Mouse (Mus musculus) MEL (cell line): ENCODE measurements around the gene Cyp2c68. TPM values are rescaled to one million over a fixed set of nuclear protein-coding genes. Genes with fewer than 3 reads are reported as not detected.
"Not testable (repeated sequence)": the region's sequence is repeated elsewhere in the genome, so short reads cannot be mapped to it uniquely, and the experiment has no call there.

Experiments used
- DNase-seq: peaks from one replicate; pipeline ENCODE4 v3.0.0; 2011; ENCODE audit warnings: low read depth, low spot score
- H3K27ac ChIP-seq: 2 replicates; pipeline ENCODE4 v1.5.1; 2012; ENCODE audit warnings: low read depth, mild to moderate bottlenecking, control low read depth, low read length, moderate library complexity; ENCODE audit not compliant: control insufficient read depth
- H3K27me3 ChIP-seq, 2 experiments: fragments of 150-350 bp in 1 of 2; sonication (generic) in 1 of 2; 2 replicates each; pipeline ENCODE4 v1.6.1; 2012; ENCODE audit warnings: low read length in 2 of 2, mild to moderate bottlenecking in 2 of 2, improper control_type of control experiment in 1 of 2, moderate library complexity in 1 of 2; ENCODE audit not compliant: insufficient read depth in 2 of 2, control insufficient read depth in 1 of 2
- H3K36me3 ChIP-seq, 2 experiments: 2 replicates each; pipeline ENCODE4 v1.6.1; 2012 to 2014; ENCODE audit warnings: low read length in 2 of 2, improper control_type of control experiment in 1 of 2, inconsistent platforms in 1 of 2, mild to moderate bottlenecking in 1 of 2; ENCODE audit not compliant: insufficient read depth in 2 of 2, control insufficient read depth in 1 of 2
- H3K4me1 ChIP-seq, 2 experiments: fragments of 150-350 bp in 1 of 2; sonication (generic) in 1 of 2; 2 replicates each; pipeline ENCODE4 v1.6.1; 2012; ENCODE audit warnings: low read length in 2 of 2, improper control_type of control experiment in 1 of 2, mild to moderate bottlenecking in 1 of 2; ENCODE audit not compliant: insufficient read depth in 2 of 2, control insufficient read depth in 1 of 2
- H3K4me3 ChIP-seq, 2 experiments: fragments of 150-350 bp in 1 of 2; sonication (generic) in 1 of 2; 2 replicates each; pipeline ENCODE4 v1.5.1; 2012; ENCODE audit warnings: low read depth in 2 of 2, low read length in 2 of 2, mild to moderate bottlenecking in 2 of 2, moderate library complexity in 2 of 2, control low read depth in 1 of 2, improper control_type of control experiment in 1 of 2; ENCODE audit not compliant: control insufficient read depth in 1 of 2, insufficient read depth in 1 of 2
- H3K79me2 ChIP-seq: 2 replicates; pipeline ENCODE4 v1.6.1; 2012; ENCODE audit warnings: mild to moderate bottlenecking, low read length, moderate library complexity; ENCODE audit not compliant: control insufficient read depth, poor library complexity, insufficient read depth
- H3K9ac ChIP-seq: 2 replicates; pipeline ENCODE4 v1.6.1; 2012; ENCODE audit warnings: low read depth, mild to moderate bottlenecking, control low read depth, low read length, moderate library complexity; ENCODE audit not compliant: control insufficient read depth, poor library complexity, severe bottlenecking
- H3K9me3 ChIP-seq: fragments of 150-350 bp; sonication (generic); replicated peaks from 2 replicates; pipeline ENCODE4 v1.6.1; 2012; ENCODE audit warnings: mild to moderate bottlenecking, low read length, improper control_type of control experiment, moderate library complexity; ENCODE audit not compliant: insufficient read depth
- BHLHE40 ChIP-seq: IDR thresholded peaks from 2 replicates; pipeline ENCODE4 v1.6.1; 2012; ENCODE audit warnings: low read depth, mild to moderate bottlenecking, inconsistent platforms, low read length, improper control_type of control experiment, borderline replicate concordance
- CHD1 ChIP-seq: IDR thresholded peaks from 2 replicates; pipeline ENCODE4 v1.6.1; 2012; ENCODE audit warnings: low read depth, mild to moderate bottlenecking, inconsistent platforms, low read length, improper control_type of control experiment
- ELF1 ChIP-seq: IDR thresholded peaks from 2 replicates; pipeline ENCODE4 v1.6.1; 2014; ENCODE audit warnings: low read depth, mild to moderate bottlenecking, inconsistent platforms, low read length, improper control_type of control experiment, moderate library complexity
- GABPA ChIP-seq: IDR thresholded peaks from 2 replicates; pipeline ENCODE4 v1.6.1; 2012; ENCODE audit warnings: low read depth, mild to moderate bottlenecking, inconsistent platforms, low read length, improper control_type of control experiment, moderate library complexity
- MAZ ChIP-seq: IDR thresholded peaks from 2 replicates; pipeline ENCODE4 v1.6.1; 2012; ENCODE audit warnings: low read depth, mild to moderate bottlenecking, inconsistent platforms, low read length, improper control_type of control experiment
- MXI1 ChIP-seq: IDR thresholded peaks from 2 replicates; pipeline ENCODE4 v1.6.1; 2011; ENCODE audit warnings: mild to moderate bottlenecking, low read depth, low read length, improper control_type of control experiment
- NRF1 ChIP-seq: IDR thresholded peaks from 2 replicates; pipeline ENCODE4 v1.6.1; 2014; ENCODE audit warnings: low read depth, mild to moderate bottlenecking, inconsistent platforms, low read length, improper control_type of control experiment, moderate library complexity; ENCODE audit not compliant: poor library complexity, insufficient read depth, severe bottlenecking
- TAL1 ChIP-seq: IDR thresholded peaks from 2 replicates; pipeline ENCODE4 v1.6.1; 2012; ENCODE audit warnings: mild to moderate bottlenecking, inconsistent platforms, low read length, moderate library complexity, mixed read lengths
- TBP ChIP-seq: IDR thresholded peaks from 2 replicates; pipeline ENCODE4 v1.8.0; 2011; ENCODE audit warnings: low read depth, low read length, improper control_type of control experiment
- UBTF ChIP-seq: IDR thresholded peaks from 2 replicates; pipeline ENCODE4 v1.6.1; 2012; ENCODE audit warnings: low read depth, mild to moderate bottlenecking, inconsistent platforms, low read length, improper control_type of control experiment, moderate library complexity, borderline replicate concordance; ENCODE audit not compliant: insufficient read depth
- ZKSCAN1 ChIP-seq: IDR thresholded peaks from 2 replicates; pipeline ENCODE4 v1.6.1; 2012; ENCODE audit warnings: low read depth, mild to moderate bottlenecking, inconsistent platforms, low read length, improper control_type of control experiment, moderate library complexity
- ZMIZ1 ChIP-seq: IDR thresholded peaks from 2 replicates; pipeline ENCODE4 v1.6.1; 2012; ENCODE audit warnings: low read depth, mild to moderate bottlenecking, inconsistent platforms, low read length, improper control_type of control experiment, moderate library complexity
- polyA plus RNA-seq, 2 experiments: library from polyadenylated mRNA; stranded (reverse) in 1 of 2; unstranded in 1 of 2; fragments of >175 nt in 1 of 2; fragments of >200 nt in 1 of 2; gene quantifications; 2 replicates each; pipeline versions ENCODE4 v1.2.1 to v1.2.4; 2012; ENCODE audit warnings: low replicate concordance in 2 of 2, low read depth in 1 of 2; ENCODE audit not compliant: insufficient read length in 2 of 2, insufficient read depth in 1 of 2, missing spikeins in 1 of 2
- total RNA-seq: library from RNA; depleted of rRNA; stranded (reverse); fragments of 300-350 nt; gene quantifications from 2 replicates; pipeline ENCODE4 v1.2.3, GENCODE M21; 2012

Cyp2c68 gene
- total and polyA plus RNA-seq, 3 experiments: not detected

DNA sequence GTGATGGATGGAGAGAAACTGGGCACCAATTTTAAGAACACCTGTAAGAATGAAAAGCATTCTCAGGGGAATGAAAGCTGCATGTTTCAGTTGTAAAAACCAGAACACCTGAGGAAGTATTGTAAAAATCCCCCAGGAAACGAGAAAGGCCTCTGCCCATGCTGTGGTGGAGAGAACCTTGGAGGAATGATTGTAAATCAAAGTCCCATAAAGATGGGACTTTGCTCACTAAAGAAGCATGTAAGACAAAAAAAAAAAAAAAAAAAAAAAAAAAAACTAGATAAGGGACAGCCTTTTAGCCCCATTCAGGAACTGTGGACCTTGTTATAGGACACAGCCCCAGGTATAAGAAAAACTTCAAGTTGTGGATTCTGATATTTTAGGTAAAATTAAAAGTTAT is 4.5 kb upstream of the Cyp2c68 start:
- Histone ChIP-seq H3K9me3 (no peaks in the 10 kb centered on the region), H3K79me2 (no peaks in the 10 kb centered on the region), H3K4me1 (no peaks in the 10 kb centered on the region), H3K27ac (no peak overlapping the region), H3K36me3 (no peaks in the 10 kb centered on the region), H3K4me3 (no peak overlapping the region), H3K27me3 (no peaks in the 10 kb centered on the region), H3K9ac (no peak overlapping the region)
- DNase-seq: no peak
- TF ChIP-seq TBP (no peak), MAZ (no peak), UBTF (no peak), ZKSCAN1 (no peak), ELF1 (no peak), ZMIZ1 (no peak), GABPA (no peak), BHLHE40 (no peak), NRF1 (no peak), TAL1 (no peak), MXI1 (no peak), CHD1 (no peak)

- H3K4me3 ChIP-seq, H3K9ac ChIP-seq, H3K79me2 ChIP-seq, H3K9me3 ChIP-seq, H3K4me1 ChIP-seq, DNase-seq, H3K27me3 ChIP-seq, H3K27ac ChIP-seq, H3K36me3 ChIP-seq: not testable (repeated sequence)
Measured at GRCm38 (mm10) chr19:39744361-39744760, 3.5 kb upstream of the Cyp2c68 start.

DNA sequence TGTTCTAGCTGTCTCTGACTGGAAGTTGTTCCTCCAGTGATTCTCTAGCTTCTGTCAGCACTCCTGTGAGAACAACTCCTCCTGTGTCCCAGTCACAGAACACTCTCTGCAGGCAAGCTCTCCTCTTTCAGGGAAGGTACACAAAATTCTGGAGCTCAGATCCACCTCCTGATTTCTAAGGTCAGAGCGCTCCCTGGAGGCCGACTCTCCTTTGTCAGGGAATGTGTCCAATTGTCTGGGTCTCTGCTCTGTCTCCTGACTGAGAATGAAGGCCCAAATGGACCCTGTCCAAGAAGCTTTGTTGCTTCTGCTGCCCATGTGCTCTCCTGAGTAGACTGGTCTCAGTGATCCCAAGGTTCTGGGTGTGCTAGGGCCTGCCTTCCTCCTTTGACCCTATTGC is 29.7 kb downstream of the Cyp2c68 start:
- H3K4me3 ChIP-seq, H3K4me1 ChIP-seq, H3K36me3 ChIP-seq, DNase-seq, H3K9ac ChIP-seq, H3K27ac ChIP-seq, H3K79me2 ChIP-seq, H3K9me3 ChIP-seq, H3K27me3 ChIP-seq: not testable (repeated sequence)

GRCm38 (mm10) chr19:39665650-39666049 is 75.2 kb downstream of the Cyp2c68 start:
- DNase-seq, H3K27ac ChIP-seq, H3K27me3 ChIP-seq, H3K4me1 ChIP-seq, H3K79me2 ChIP-seq, H3K36me3 ChIP-seq, H3K9ac ChIP-seq, H3K9me3 ChIP-seq, H3K4me3 ChIP-seq: not testable (repeated sequence)
